Mouse (Mus musculus) heart, adult 2 months (tissue): ENCODE measurements at regions not wholly inside any gene's neighbourhood (a gene's known extent, or its start where the extent isn't known, plus 50 kb on each side); places are given as distances from the start of the nearest gene placed in this dataset.

Source experiments
- CTCF ChIP-seq: fragments of 200-600 bp; IDR thresholded peaks from 2 replicates; pipeline ENCODE4 v1.8.1; 2022; ENCODE audit warnings: antibody characterized with exemption, mild to moderate bottlenecking, moderate library complexity
- EP300 ChIP-seq: fragments of 200-500 bp; IDR thresholded peaks from 2 replicates; pipeline ENCODE4 v1.6.1; 2011; ENCODE audit warnings: low read depth, low read length, control low read depth; ENCODE audit not compliant: insufficient read depth
- POLR2A ChIP-seq: fragments of 200-500 bp; IDR thresholded peaks from 2 replicates; pipeline ENCODE4 v1.6.1; 2011; ENCODE audit warnings: mild to moderate bottlenecking, low read depth, low read length, control low read depth; ENCODE audit not compliant: insufficient read depth

GRCm38 (mm10) chr9:122609616-122610015, 137.5 kb upstream of the Topaz1 start:
- TF ChIP-seq POLR2A (no peak), EP300 (no peak), CTCF (no peak)
